Mouse (Mus musculus) hindbrain, postnatal 0 days (tissue): Measurements from ENCODE around the gene Gmpr. TPM values are rescaled to one million over a fixed set of nuclear protein-coding genes. Genes with fewer than 3 reads are reported as not detected.

Experiments used
- ATAC-seq: fragments of 200-750 bp; cut with Nextera tagmentation; 2 replicates; pipeline ENCODE4 v1.8.0; 2017; ENCODE audit warnings: mild to moderate bottlenecking, moderate TSS enrichment, moderate library complexity
- DNase-seq: peaks from one replicate; pipeline ENCODE4 v3.0.0-alpha.2; 2015; ENCODE audit warnings: low spot score
- H3K27ac ChIP-seq: fragments of 300-500 bp; sonication (generic); 2 replicates; pipeline ENCODE4 v1.5.1; 2014; ENCODE audit warnings: mild to moderate bottlenecking
- H3K27me3 ChIP-seq: fragments of 300-500 bp; sonication (generic); 2 replicates; pipeline ENCODE4 v1.6.1; 2014; ENCODE audit warnings: low read length, mixed read lengths; ENCODE audit not compliant: insufficient read depth
- H3K36me3 ChIP-seq: fragments of 300-500 bp; sonication (generic); 2 replicates; pipeline ENCODE4 v1.6.1; 2014; ENCODE audit warnings: low read length, mixed read lengths; ENCODE audit not compliant: insufficient read depth
- H3K4me1 ChIP-seq: fragments of 300-500 bp; sonication (generic); 2 replicates; pipeline ENCODE4 v1.6.1; 2014; ENCODE audit warnings: antibody characterized with exemption, low read length, mixed read lengths; ENCODE audit not compliant: insufficient read depth
- H3K4me2 ChIP-seq: fragments of 300-500 bp; sonication (generic); 2 replicates; pipeline ENCODE4 v1.6.1; 2014; ENCODE audit warnings: low read depth, mild to moderate bottlenecking, low read length, moderate library complexity, mixed read lengths
- H3K4me3 ChIP-seq: fragments of 300-500 bp; sonication (generic); 2 replicates; pipeline ENCODE4 v1.5.1; 2014; ENCODE audit warnings: low read length
- H3K9ac ChIP-seq: fragments of 300-500 bp; sonication (generic); replicated peaks from 2 replicates; pipeline ENCODE4 v1.6.1; 2014; ENCODE audit warnings: mild to moderate bottlenecking, low read length, moderate library complexity, mixed read lengths
- H3K9me3 ChIP-seq: fragments of 300-500 bp; sonication (generic); 2 replicates; pipeline ENCODE4 v1.6.1; 2016; ENCODE audit warnings: low read length, mixed read lengths
- CTCF ChIP-seq: IDR thresholded peaks from 2 replicates; pipeline ENCODE4 v1.5.1; 2016; ENCODE audit warnings: antibody characterized with exemption, control low read depth, low read depth
- WGBS: fragments of 180-500 bp; shearing (Covaris S2); extraction: QIAGEN DNeasy Blood & Tissue Kit; methylation state at CpG from one replicate; pipeline ENCODE4 v1.1.7; 2014; 5-methylcytosine and 5-hydroxymethylcytosine counted together
- polyA plus RNA-seq: library from polyadenylated mRNA; unstranded; fragments of >200 nt; fragmentation: Nextera tagmentation; extraction: Ambion mirVana; gene quantifications from 2 replicates; pipeline ENCODE4 v1.2.1, GENCODE M21; 2015
- total RNA-seq: library from RNA; depleted of rRNA; stranded (reverse); fragments of >200 nt; gene quantifications from 2 replicates; pipeline ENCODE4 v1.2.3, GENCODE M21; 2014

Gmpr gene
- total and polyA plus RNA-seq, 2 experiments from 2014 or later, result 27.9 to 41.5 TPM

GRCm38 (mm10) chr13:45526230-45526629 is 19.0 kb downstream of the Gmpr start:
- H3K27ac ChIP-seq, result peak overlapping the region; percentile 2; the same call in 1 of the 2 replicates
- H3K9ac ChIP-seq, result no peak overlapping the region
- H3K27me3 ChIP-seq, result no peaks in the 10 kb centered on the region
- 28% methylated on average over 7 of the region's 7 CpGs for WGBS
- no peak overlapping the region for H3K4me2 ChIP-seq
- peak; percentile 80 for ATAC-seq
- DNase-seq, result peak; percentile 70
- no peaks in the 10 kb centered on the region for H3K9me3 ChIP-seq
- TF ChIP-seq CTCF, result no peak
- no peaks in the 10 kb centered on the region for H3K36me3 ChIP-seq
- H3K4me3 ChIP-seq, result no peak overlapping the region
- H3K4me1 ChIP-seq, result no peaks in the 10 kb centered on the region

GRCm38 (mm10) chr13:45527232-45527964 is 20.2 kb downstream of the Gmpr start:
- no peaks in the 10 kb centered on the region for H3K4me1 ChIP-seq
- DNase-seq, result no peak

GRCm38 (mm10) chr13:45528787-45529186 is 21.5 kb downstream of the Gmpr start:
- WGBS, result 44% methylated on average over 4 of the region's 4 CpGs
- Histone ChIP-seq H3K9ac (no peak overlapping the region), H3K36me3 (no peaks in the 10 kb centered on the region), H3K27ac (no peak overlapping the region), H3K4me3 (no peak overlapping the region), H3K4me1 (no peaks in the 10 kb centered on the region), H3K9me3 (no peaks in the 10 kb centered on the region), H3K4me2 (no peak overlapping the region), H3K27me3 (no peaks in the 10 kb centered on the region)
- ATAC-seq (no peak), DNase-seq (peak; percentile 62)
- TF ChIP-seq CTCF, result no peak

More at GRCm38 (mm10) chr13:45527232-45527964, 20.2 kb downstream of the Gmpr start:
- Histone ChIP-seq H3K4me2 (no peak overlapping the region), H3K9me3 (no peaks in the 10 kb centered on the region), H3K9ac (no peak overlapping the region), H3K4me3 (no peak overlapping the region), H3K27me3 (no peaks in the 10 kb centered on the region), H3K36me3 (no peaks in the 10 kb centered on the region), H3K27ac (no peak overlapping the region)
- TF ChIP-seq CTCF, result no peak
- no peak for ATAC-seq
- WGBS, result 83% methylated on average over 11 of the region's 11 CpGs

GRCm38 (mm10) chr13:45530754-45531153 is 23.5 kb downstream of the Gmpr start:
- no peak overlapping the region for H3K4me2 ChIP-seq
- H3K4me1 ChIP-seq, result no peaks in the 10 kb centered on the region
- no peaks in the 10 kb centered on the region for H3K27me3 ChIP-seq
- no peak for DNase-seq
- TF ChIP-seq CTCF, result no peak
- no peak overlapping the region for H3K9ac ChIP-seq
- no peak overlapping the region for H3K4me3 ChIP-seq
- H3K9me3 ChIP-seq, result no peaks in the 10 kb centered on the region
- no peaks in the 10 kb centered on the region for H3K36me3 ChIP-seq
- ATAC-seq, result no peak
- H3K27ac ChIP-seq, result no peak overlapping the region
- 19% methylated on average over 6 of the region's 6 CpGs for WGBS

- no peak for TF ChIP-seq CTCF
- Histone ChIP-seq H3K36me3 (no peaks in the 10 kb centered on the region), H3K4me1 (no peaks in the 10 kb centered on the region), H3K4me3 (no peak overlapping the region), H3K4me2 (no peak overlapping the region), H3K9me3 (no peaks in the 10 kb centered on the region), H3K27me3 (no peaks in the 10 kb centered on the region), H3K9ac (no peak overlapping the region), H3K27ac (no peak overlapping the region)
- DNase-seq (no peak), ATAC-seq (no peak)
- 90% methylated on average over 9 of the region's 9 CpGs for WGBS
Observed at GRCm38 (mm10) chr13:45535731-45536453, 28.6 kb downstream of the Gmpr start.

GRCm38 (mm10) chr13:45537110-45537509 is 29.9 kb downstream of the Gmpr start:
- H3K27me3 ChIP-seq, result no peaks in the 10 kb centered on the region
- no peak for ATAC-seq
- H3K36me3 ChIP-seq, result no peaks in the 10 kb centered on the region
- no peak for TF ChIP-seq CTCF
- no peaks in the 10 kb centered on the region for H3K9me3 ChIP-seq
- WGBS, result 87% methylated on average over 9 of the region's 9 CpGs
- H3K4me1 ChIP-seq, result no peaks in the 10 kb centered on the region
- no peak overlapping the region for H3K27ac ChIP-seq
- no peak overlapping the region for H3K4me2 ChIP-seq
- H3K4me3 ChIP-seq, result no peak overlapping the region
- H3K9ac ChIP-seq, result no peak overlapping the region
- DNase-seq, result no peak

- no peak for TF ChIP-seq CTCF
- Histone ChIP-seq H3K9me3 (no peaks in the 10 kb centered on the region), H3K9ac (no peak overlapping the region), H3K4me1 (no peaks in the 10 kb centered on the region), H3K27ac (no peak overlapping the region), H3K4me2 (no peak overlapping the region), H3K4me3 (no peak overlapping the region), H3K36me3 (no peaks in the 10 kb centered on the region), H3K27me3 (no peaks in the 10 kb centered on the region)
- DNase-seq (no peak), ATAC-seq (no peak)
- WGBS, result 73% methylated on average over 9 of the region's 9 CpGs
Observed at GRCm38 (mm10) chr13:45538091-45538490, 30.8 kb downstream of the Gmpr start.
